Mouse (Mus musculus) frontal cortex, postnatal 14 days (tissue): ENCODE data around the gene Rps6.

Experiments used
- DNase-seq, 2 experiments: peaks; one replicate each; pipeline ENCODE4 v3.0.0; 2022; ENCODE audit warnings: low spot score in 2 of 2

Rps6 gene

DNA sequence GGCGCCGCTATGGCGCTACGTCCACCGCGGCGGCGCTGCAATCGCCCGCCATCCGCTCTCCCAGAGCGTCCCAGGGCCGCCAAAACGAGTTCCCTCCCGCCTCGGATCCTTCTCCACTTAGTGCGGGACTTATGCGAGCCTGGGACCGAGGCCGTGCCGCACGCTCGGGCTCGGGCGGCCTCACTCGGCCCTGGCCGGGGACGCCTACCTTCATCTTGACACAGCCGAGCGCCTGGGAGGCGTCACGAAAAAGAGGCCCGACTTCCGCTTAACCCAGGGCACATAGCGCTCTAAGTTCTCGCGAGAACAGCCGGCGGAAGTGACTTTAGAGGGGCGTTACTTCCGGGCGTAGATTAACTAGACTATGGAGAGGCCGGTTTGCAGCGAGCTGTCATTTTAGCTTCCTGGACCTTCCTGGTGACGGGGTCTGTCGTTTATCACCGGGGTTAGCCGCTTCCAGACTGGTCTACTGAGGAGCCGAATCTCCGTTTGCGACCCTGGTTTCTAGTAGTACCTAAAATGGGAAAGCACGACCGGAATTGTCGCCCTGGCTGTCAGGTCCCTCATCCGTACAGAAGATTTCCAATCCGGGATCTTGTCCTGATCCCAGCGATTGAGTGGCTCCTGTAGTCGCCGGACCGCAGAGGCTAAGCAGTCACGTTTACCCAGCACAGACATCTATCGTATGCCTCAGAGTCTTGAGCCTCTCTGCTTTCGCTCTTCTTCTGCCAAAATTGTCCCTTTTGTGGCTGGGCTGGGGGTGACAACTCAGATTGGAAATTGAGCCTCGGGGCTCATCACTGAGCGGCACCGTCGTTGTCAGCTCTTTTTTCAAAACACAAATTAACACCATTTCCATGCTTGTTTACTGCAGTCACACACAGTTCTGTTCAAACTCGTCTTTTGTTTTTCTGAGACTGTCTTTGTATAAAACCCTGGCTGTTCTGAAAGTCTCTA, at the start of gene Rps6:
Rps6 (minus strand) TSS at position 300 of the 957 bp plus-strand sequence.
- peak; percentile 94 for DNase-seq

DNA sequence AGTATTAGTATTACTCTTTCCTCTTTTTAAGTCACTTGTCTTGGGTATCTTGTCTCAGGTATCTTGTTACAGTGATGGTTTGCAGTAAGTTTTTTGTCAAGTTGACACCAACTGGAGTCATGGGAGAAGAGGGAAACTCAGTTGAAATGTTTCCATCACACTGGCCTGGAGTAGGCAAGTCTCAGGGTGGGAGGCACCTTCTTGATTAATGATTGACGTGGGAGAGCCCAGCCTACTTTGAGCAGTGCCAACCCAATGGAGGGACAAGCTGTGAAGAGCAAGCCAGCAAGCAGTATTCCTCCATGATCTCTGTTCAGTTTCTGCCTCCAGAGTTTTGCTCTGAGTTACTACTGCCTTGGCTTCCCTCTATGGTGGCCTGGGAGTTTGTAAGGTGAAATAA, 48.7 kb upstream of the Rps6 start:
- no peak for DNase-seq

GRCm38 (mm10) chr4:86904969-86905368, 47.8 kb upstream of the Rps6 start:
- DNase-seq: no peak

- DNase-seq: no peak
These were observed 45.1 kb upstream of the Rps6 start for GRCm38 (mm10) chr4:86902351-86902750.

DNA sequence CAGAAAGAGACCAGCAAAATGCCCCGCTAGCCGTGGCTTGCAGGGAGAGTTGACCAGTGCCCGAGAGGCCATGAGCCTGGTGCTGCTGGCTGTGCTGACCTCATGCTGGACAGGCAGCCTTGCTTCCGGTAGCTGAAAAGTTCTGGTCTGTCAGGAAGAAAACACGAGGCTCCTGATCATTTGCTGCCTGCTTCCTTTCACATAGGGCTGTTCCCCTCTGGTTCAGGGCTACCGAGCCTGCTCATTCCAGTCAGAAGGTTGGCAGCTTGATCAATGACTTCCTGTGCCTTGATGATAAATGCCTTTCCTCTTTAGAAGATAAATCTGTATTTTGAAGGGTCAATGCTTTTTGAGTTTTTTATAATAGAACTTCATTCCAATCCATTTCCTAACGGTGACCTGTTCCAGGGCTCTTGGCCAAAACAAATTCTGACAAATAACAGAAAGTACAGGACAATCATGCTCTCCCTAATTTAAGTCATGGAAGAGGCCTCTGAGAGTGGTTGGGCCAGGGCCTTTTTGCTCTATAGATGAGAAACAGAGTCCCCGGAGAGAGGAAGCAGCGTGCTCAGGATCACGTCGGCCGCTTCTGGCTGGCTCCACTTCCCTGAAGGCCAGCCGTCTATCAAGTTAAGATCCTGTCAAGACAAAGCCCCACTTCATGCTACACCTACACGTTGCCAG, 41.7 kb upstream of the Rps6 start:
- DNase-seq: no peak

DNA sequence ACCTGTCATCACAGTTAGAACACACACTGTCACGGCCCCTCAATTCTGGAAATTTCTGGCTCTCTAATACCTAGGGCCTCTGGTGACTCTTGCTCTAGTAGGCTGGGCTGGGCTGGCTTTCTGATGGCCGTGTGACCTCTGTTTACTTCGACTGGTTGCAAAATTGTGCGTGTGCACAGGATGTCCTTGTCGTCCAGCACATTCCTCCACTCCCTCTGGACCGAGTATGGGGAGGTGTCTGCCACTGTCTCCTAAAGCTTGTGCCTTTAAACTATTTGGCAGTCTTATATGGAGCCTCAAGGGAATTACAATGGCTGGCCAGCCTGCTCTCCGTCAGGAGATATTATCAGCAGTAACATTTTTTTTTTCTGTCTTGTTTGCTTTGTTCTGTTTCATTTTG, 40.2 kb upstream of the Rps6 start:
- no peak for DNase-seq

GRCm38 (mm10) chr4:86887879-86888278, 30.7 kb upstream of the Rps6 start:
- no peak for DNase-seq

DNA sequence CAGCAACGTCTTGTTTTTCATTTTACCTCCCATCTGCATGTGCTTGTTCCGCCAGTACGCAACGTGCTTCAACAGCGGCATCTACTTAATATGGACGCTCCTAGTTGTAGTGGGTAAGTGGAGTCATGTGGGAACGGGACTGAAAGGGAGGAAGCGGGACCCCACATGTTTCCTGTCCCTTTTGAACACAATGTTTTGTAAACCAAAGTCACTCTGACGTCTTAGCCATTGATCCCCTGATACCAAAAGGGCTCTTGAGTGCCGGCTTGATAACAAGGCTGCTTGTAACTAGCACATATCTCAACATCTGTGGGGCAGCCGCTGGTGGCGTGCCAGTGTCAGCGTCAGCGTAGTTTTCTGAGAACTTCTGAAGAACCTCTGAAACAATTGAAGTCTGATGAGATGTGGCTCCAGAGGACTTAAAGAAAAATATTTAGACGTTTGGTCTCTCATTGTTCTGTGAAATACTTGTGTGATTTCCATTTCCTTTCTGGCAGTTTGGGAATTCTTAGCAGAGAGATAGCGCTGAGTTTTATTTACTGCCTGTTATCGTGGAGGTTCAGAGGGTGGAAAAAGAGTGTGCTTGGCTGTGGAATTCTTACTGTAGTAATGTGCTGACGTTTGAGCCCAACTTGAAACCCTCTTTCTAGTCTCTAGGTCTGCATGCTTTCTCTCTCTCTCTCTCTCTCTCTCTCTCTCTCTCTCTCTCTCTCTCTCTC, 29.1 kb upstream of the Rps6 start:
- no peak for DNase-seq

DNA sequence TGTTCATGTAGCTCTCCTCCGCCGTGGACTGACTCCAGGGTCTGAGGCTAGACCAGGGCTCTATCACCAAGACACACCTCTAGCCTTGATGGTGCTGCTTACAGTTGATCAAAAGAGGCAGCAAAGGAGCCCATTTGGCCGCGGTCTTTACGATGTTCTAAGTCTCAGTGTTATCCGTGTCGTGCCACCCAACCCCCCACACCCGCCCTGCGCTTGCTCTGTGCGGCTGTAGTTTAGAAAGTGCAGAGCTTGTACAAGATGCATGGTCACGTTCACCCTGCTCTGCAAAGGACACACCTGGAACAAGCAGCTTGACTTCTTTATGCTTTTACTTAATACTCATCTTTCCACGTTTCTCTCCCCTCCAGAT, 28.6 kb upstream of the Rps6 start:
- no peak for DNase-seq

DNA sequence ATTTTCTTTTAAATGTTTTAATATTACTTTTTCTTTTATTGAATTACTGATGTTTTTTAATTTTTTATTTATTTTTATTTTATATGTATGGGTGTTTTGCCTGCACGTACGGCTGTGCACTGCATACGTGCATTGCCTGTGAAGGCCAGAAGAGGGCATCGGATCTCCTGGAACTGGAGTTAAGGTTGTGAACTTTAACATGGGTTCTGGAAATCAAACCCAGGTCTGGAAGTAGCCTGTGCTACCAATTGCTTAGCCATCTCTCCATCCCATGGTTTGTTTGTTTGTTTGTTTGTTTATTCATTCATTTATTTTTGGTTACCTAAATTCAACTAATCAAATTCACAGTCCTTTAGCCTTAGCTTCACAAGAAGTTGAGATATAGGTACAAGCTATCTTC, 27.7 kb upstream of the Rps6 start:
- no peak for DNase-seq

- DNase-seq: no peak
These were observed 25.2 kb upstream of the Rps6 start for GRCm38 (mm10) chr4:86882413-86882812.

GRCm38 (mm10) chr4:86881178-86881577, 24.0 kb upstream of the Rps6 start:
- no peak for DNase-seq

- DNase-seq: no peak
These were observed 22.3 kb upstream of the Rps6 start for GRCm38 (mm10) chr4:86879477-86879876.

DNA sequence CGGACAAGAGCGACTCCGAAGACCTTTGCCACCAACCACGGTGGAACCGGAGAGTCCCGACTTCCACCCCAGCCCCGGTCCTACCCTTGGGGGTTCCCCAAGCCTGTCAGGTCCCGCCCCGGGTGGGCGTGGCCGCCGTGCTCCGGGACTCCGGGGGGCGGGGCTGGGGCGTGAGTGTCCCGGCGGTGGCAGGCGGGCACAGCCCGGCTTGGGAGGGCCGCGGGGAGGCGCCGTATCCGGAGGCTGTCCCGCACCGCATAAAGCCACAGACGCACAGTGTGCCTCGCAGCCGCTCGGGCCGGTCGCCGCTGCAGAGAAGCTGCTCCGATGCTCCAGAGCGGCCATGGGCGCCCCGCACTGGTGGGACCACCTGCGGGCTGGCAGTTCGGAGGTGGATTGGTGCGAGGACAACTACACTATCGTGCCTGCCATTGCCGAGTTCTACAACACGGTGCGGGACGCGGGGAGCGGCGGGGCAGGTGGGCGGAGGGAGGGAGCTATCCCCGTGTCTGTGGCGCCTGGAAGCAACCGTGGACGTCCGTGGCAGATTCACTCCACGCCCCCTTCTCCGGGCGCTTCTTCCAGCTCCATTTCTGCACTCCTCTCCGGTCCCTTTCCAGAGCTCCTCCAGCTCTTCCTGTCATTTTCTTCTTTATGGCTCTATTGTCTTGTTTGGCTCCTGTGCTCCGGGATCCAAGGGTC, 17.1 kb upstream of the Rps6 start, which contains the start of gene Acer2:
Acer2 (plus strand) TSS at position 251 of the 702 bp plus-strand sequence.
- peak; percentile 54 to 65 for DNase-seq

- no peak for DNase-seq
These were observed 15.9 kb upstream of the Rps6 start for GRCm38 (mm10) chr4:86873072-86873471.

DNA sequence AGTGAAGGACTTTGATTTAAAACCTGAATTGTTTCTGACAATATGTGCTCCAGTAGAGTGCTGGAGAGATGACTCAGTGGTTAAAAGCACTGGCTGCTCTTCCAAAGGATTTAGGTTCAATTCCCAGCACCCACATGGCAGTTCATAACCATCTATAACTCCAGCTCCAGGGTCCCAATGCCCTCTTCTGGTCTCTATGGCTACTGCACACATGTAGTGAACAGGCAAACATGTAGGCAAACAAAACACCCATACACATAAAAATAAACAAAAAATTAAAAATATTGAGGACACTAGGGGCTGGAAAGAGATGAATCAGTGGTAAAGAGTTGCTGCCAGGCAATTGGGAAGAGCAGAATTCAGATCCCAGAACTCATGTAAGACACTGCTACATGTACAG, 14.8 kb upstream of the Rps6 start:
- DNase-seq: no peak

GRCm38 (mm10) chr4:86864087-86864486, 6.9 kb upstream of the Rps6 start:
- no peak for DNase-seq

GRCm38 (mm10) chr4:86858070-86858440, 843 bp upstream of the Rps6 start:
- no peak for DNase-seq

GRCm38 (mm10) chr4:86856304-86857112, 704 bp downstream of the Rps6 start:
- DNase-seq: peak in 1 of 2 experiments; percentile 26

GRCm38 (mm10) chr4:86852813-86853590, 4.2 kb downstream of the Rps6 start:
- DNase-seq: no peak
